In genomic region chr11:97187764-97188642, GRCm38 (mm10) we compare ENCODE assay signal across 8 mouse cellular contexts. TPM values are rescaled to one million over a fixed set of nuclear protein-coding genes. Genes with fewer than 3 reads are reported as not detected.
DNase-seq lines count a peak whose midpoint lies in the region; ATAC-seq lines count a peak whose summit lies in the region.

Gene Kpnb1 (minus strand): TSS chr11:97187881.

- WGBS in lung, embryonic 16.5 days: under 1% methylated on average over 75 of the region's 101 CpGs

- H3K4me3 ChIP-seq in lung, embryonic 16.5 days (ENCODE audit: low read length): peak within 1 kb of the TSS; percentile 84

- peak within 1 kb of the TSS; percentile 94 for H3K27ac ChIP-seq in lung, embryonic 16.5 days (ENCODE audit: low read length)

- peak within 1 kb of the TSS; percentile 92 for H3K9ac ChIP-seq in lung, embryonic 16.5 days (ENCODE audit: low read length)

- peak within 1 kb of the TSS; percentile 93 for H3K4me2 ChIP-seq in lung, embryonic 16.5 days (ENCODE audit: low read depth, low read length)

- peaks cover 20% of the 10 kb centered on the region for H3K4me1 ChIP-seq in lung, embryonic 16.5 days (replicated peaks; ENCODE audit: control insufficient read depth, insufficient read depth, low read length)

- DNase-seq in MEL-GATA-1-ER (ENCODE audit: extremely low read depth, low read depth): peak; percentile 95
- DNase-seq in cerebellum, adult 8-10 months: peak; percentile 98
- DNase-seq in forelimb bud, embryonic 11.5 days (ENCODE audit: low read depth, low spot score): peak; percentile 99
- peak; percentile 92 for DNase-seq in layer of hippocampus, adult 9-10 months (ENCODE audit: low spot score)
- peak; percentile 90 for DNase-seq in ovary, postnatal 10 days (ENCODE audit: low spot score)
- DNase-seq in thymus, postnatal 10 days (ENCODE audit: low spot score in 2 of 2): peak; percentile 97 to 100

- peak; percentile 78 to 82 for ATAC-seq in hematopoietic stem cell, adult 5-6 weeks (replicated peaks in 1 of 2; ENCODE audit: insufficient read depth in 1 of 2, low FRiP score in 2 of 2, low TSS enrichment in 1 of 2, low read depth in 1 of 2, poor library complexity in 2 of 2, severe bottlenecking in 2 of 2)
- ATAC-seq in lung, embryonic 16.5 days (ENCODE audit: low read depth): peak; percentile 95

- H3K9me3 ChIP-seq in lung, embryonic 16.5 days (ENCODE audit: control insufficient read depth, low read length): no peaks in the 10 kb centered on the region

- peaks cover 22% of the 10 kb centered on the region for H3K36me3 ChIP-seq in lung, embryonic 16.5 days (ENCODE audit: control insufficient read depth, insufficient read depth, low read length)

- no peaks in the 10 kb centered on the region for H3K27me3 ChIP-seq in lung, embryonic 16.5 days (ENCODE audit: control insufficient read depth, insufficient read depth, low read depth, low read length)

RNA-seq across cellular contexts. Expression of gene Kpnb1, which starts in this region (rescaled TPM):
- total RNA-seq in hematopoietic stem cell, adult 5-6 weeks (2017): 329 and 360 TPM in 2 replicates
- polyA plus RNA-seq in lung, embryonic 16.5 days (2015; fragmentation: Nextera tagmentation; extraction: Ambion mirVana): 39.6 and 40.4 TPM in 2 replicates

Comparison
In these comparisons a context has a peak if more than half of its experiments do, and no peak if none do; other contexts are left out.
1. Peak in every context shown above with its lines: DNase-seq, ATAC-seq, H3K4me3 ChIP-seq and H3K27ac ChIP-seq.